Mouse (Mus musculus) Patski (cell line): ENCODE data around the gene Tet2. TPM values are rescaled to one million over a fixed set of nuclear protein-coding genes. Genes with fewer than 3 reads are reported as not detected.
"Not testable (repeated sequence)": the region's sequence is repeated elsewhere in the genome, so short reads cannot be mapped to it uniquely, and the experiment has no call there.

Experiments
- ATAC-seq: fragments of 100-300 bp; one replicate; pipeline ENCODE4 v1.8.0; 2021
- CTCF ChIA-PET: fragments of 350-600 bp; sonication (Branson Sonifier 250); formaldehyde crosslinking; loops from one replicate; lab custom pipeline; 2022; ENCODE audit warnings: inconsistent platforms; lab: Charles Lee
- POLR2A ChIA-PET: fragments of 350-600 bp; sonication (Branson Sonifier 250); formaldehyde crosslinking; loops from one replicate; lab custom pipeline; 2022; ENCODE audit warnings: antibody characterized with exemption, inconsistent platforms; lab: Charles Lee
- DNase-seq: peaks from one replicate; pipeline ENCODE4 v3.0.0-alpha.2; 2011; ENCODE audit warnings: low read depth, low spot score
- H3K27me3 ChIP-seq: fragments of 371-371 bp; one replicate; pipeline ENCODE4 v1.5.1; 2021
- CTCF ChIP-seq: fragments of 100-300 bp; IDR thresholded peaks from one replicate; pipeline ENCODE4 v1.5.1; 2021
- in situ Hi-C: fragments of 300-500 bp; cut with MboI; formaldehyde crosslinking; loops from 3 replicates; pipeline ENCODE4 v1.11.1; 2018; ENCODE audit warnings: low pct_unique_long_range_greater_than_20kb, mixed read lengths
- polyA plus RNA-seq: library from polyadenylated mRNA; unstranded; gene quantifications from one replicate; pipeline ENCODE4 v1.2.3, GENCODE M21; 2021

The Tet2 gene
- polyA plus RNA-seq, 1 experiment from 2014 or later = 15.7 TPM

DNA sequence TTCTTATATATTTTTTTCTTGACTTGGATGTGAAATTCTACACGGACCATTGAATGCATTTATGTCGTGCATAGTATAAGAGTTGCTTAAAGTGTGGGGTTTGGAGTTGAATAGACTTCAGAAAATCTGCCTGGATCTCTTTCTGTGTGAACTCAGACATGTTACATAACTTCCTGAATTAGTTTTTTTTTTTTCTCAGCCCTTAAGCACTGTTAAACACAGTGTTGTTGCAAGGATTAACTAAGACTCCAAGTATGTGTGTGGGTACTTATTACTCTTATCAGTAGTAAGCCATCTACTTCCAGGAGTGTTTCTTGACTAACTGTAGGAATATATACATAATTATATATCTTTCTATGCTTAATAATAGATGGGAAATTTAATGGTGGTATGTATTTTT lies 3.7 kb upstream of the Tet2 start:
- POLR2A ChIA-PET = no interaction called here
- CTCF ChIA-PET = no interaction called here
- H3K27me3 ChIP-seq = no peaks in the 10 kb centered on the region
- DNase-seq = no peak
- TF ChIP-seq CTCF = no peak
- ATAC-seq = no peak
- in situ Hi-C loops = no loop called here

DNA sequence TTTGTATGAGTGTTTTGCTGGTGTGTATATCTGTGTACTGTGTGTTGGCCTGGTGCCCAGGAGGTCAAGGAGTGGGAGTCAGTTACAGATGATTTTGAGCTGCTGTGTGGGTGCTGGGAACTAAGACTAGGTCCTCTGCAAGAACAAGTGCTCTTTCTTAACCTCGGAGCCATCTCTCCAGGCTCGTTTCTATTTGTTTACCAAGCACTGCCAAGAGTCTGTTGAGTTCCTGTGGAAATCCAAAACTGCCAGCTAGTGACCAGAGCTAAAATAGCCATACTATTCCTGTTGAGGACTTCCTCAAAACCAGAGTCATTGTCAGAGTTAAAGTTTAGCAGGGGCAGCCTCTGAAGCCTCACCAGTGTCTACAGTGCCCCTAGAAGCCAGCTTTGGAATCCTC lies 1.9 kb upstream of the Tet2 start:
- in situ Hi-C loops = no loop called here
- TF ChIP-seq CTCF = no peak
- ATAC-seq (no peak), DNase-seq (no peak)
- ChIA-PET CTCF (interaction anchor here (0.9 kb wide), 1 partner anchor 12 kb away, joined by 4 read pairs; no protein-coding TSS in a partner anchor), POLR2A (no interaction called here)
- H3K27me3 ChIP-seq = no peaks in the 10 kb centered on the region

DNA sequence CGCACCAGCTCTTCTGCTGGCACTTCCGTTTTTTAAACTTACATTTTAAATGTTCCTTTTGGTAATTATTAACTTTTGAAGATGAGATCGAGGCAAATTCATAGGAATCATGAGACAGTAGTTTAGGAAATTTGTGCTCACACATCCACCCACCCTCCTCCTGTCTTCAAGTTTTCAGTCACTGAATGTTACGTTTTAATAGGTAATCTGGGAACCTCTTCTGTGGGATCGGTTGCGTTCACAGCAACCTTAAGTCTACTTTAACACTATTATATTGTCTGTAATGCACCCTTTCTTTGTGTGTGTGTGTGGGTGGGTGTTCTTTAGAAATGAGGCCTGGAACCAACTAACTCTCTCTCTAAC lies 346 bp upstream of the Tet2 start:
- DNase-seq (no peak), ATAC-seq (no peak)
- no peak for TF ChIP-seq CTCF
- no peaks in the 10 kb centered on the region for H3K27me3 ChIP-seq
- POLR2A ChIA-PET = interaction anchor here (0.7 kb wide), 1 partner anchor 54 kb away, joined by 4 read pairs; no protein-coding TSS in a partner anchor
- CTCF ChIA-PET = no interaction called here
- in situ Hi-C loops = no loop called here

GRCm38 (mm10) chr3:133544131-133544550 lies 798 bp downstream of the Tet2 start:
- DNase-seq (peak; percentile 71), ATAC-seq (peak; percentile 98)
- in situ Hi-C loops = loop anchor here (5.0 kb wide), 1 partner anchor 217 kb away; no protein-coding TSS in a partner anchor
- POLR2A ChIA-PET = no interaction called here
- no peak for TF ChIP-seq CTCF
- H3K27me3 ChIP-seq = no peaks in the 10 kb centered on the region
- CTCF ChIA-PET = no interaction called here

- CTCF ChIA-PET = no interaction called here
- peak; percentile 2 for ATAC-seq
- in situ Hi-C loops = loop anchor here (5.0 kb wide), 1 partner anchor 216 kb away; no protein-coding TSS in a partner anchor
- H3K27me3 ChIP-seq = no peaks in the 10 kb centered on the region
- POLR2A ChIA-PET = interaction anchor here (0.5 kb wide), 1 partner anchor 188 kb away, joined by 3 read pairs; no protein-coding TSS in a partner anchor
- DNase-seq = no peak
- TF ChIP-seq CTCF = no peak
Measured at GRCm38 (mm10) chr3:133543101-133544020, 1.6 kb downstream of the Tet2 start.

- no peaks in the 10 kb centered on the region for H3K27me3 ChIP-seq
- ATAC-seq = no peak
- no peak for TF ChIP-seq CTCF
- CTCF ChIA-PET = interaction anchor here (0.7 kb wide), 1 partner anchor 41 kb away, joined by 3 read pairs; no protein-coding TSS in a partner anchor
- in situ Hi-C loops = loop anchor here (5.0 kb wide), 1 partner anchor 215 kb away; no protein-coding TSS in a partner anchor
- POLR2A ChIA-PET = interaction anchor here (0.6 kb wide), 1 partner anchor 117 kb away, joined by 3 read pairs; no protein-coding TSS in a partner anchor
- no peak for DNase-seq
Measured at GRCm38 (mm10) chr3:133542084-133542483, 2.9 kb downstream of the Tet2 start.

DNA sequence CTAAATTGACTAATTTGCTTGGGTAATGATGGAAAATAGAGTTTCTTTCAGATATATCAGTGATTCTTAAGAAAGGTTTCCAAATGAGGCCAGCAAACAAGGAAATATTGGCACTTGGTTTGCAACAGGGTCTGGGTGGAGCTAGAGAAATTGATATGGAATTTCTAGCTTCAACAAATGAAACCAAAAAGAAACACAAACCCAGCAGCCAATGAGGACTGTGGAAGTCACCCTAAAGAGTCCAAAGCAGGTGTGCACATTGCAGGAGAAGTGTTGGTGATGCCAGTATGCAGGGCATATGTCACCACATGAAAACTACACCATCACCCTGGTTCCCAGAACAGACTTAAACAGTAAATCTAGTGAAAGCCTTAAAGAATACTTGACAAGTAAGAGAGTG lies 3.9 kb downstream of the Tet2 start:
- ATAC-seq = no peak
- ChIA-PET CTCF (interaction anchor here (0.8 kb wide), 1 partner anchor 8 kb away, joined by 4 read pairs; no protein-coding TSS in a partner anchor), POLR2A (no interaction called here)
- no peak for DNase-seq
- in situ Hi-C loops = loop anchor here (5.0 kb wide), 1 partner anchor 214 kb away; no protein-coding TSS in a partner anchor
- TF ChIP-seq CTCF = no peak
- H3K27me3 ChIP-seq = no peaks in the 10 kb centered on the region

DNA sequence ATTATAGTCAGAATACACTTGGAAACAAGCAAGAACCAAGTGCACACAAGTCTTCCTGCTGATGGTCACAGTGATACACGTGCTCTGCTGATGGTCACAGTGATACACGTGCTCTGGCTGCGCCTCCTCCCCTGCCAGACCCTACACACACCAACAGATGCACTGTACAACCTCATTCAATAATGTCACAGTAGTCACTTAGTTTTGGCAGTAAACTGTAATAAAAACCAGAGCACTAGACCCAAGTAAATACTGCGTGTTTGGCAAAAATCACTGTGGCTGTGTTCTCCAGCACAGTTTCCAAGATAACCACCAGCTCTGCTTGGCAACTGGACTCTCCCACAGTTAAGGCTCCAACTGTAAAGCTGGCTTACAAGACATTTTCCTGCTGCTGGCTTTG lies 4.9 kb downstream of the Tet2 start:
- in situ Hi-C loops = loop anchor here (5.0 kb wide), 1 partner anchor 213 kb away; no protein-coding TSS in a partner anchor
- no peak for DNase-seq
- ATAC-seq = no peak
- no peak for TF ChIP-seq CTCF
- H3K27me3 ChIP-seq = no peaks in the 10 kb centered on the region
- POLR2A ChIA-PET = no interaction called here
- CTCF ChIA-PET = no interaction called here

GRCm38 (mm10) chr3:133538499-133538898 lies 6.4 kb downstream of the Tet2 start:
- DNase-seq, in situ Hi-C loops, ATAC-seq, H3K27me3 ChIP-seq, CTCF ChIA-PET: not testable (repeated sequence)
- POLR2A ChIA-PET = interaction anchor here (1.1 kb wide), 1 partner anchor 563 kb away, joined by 4 read pairs; no protein-coding TSS in a partner anchor

- DNase-seq (no peak), ATAC-seq (no peak)
- in situ Hi-C loops = no loop called here
- CTCF ChIA-PET = interaction anchor here (0.6 kb wide), 1 partner anchor 215 kb away, joined by 3 read pairs; no protein-coding TSS in a partner anchor
- no peak for TF ChIP-seq CTCF
- no peaks in the 10 kb centered on the region for H3K27me3 ChIP-seq
- POLR2A ChIA-PET = no interaction called here
Measured at GRCm38 (mm10) chr3:133535644-133536043, 9.3 kb downstream of the Tet2 start.

DNA sequence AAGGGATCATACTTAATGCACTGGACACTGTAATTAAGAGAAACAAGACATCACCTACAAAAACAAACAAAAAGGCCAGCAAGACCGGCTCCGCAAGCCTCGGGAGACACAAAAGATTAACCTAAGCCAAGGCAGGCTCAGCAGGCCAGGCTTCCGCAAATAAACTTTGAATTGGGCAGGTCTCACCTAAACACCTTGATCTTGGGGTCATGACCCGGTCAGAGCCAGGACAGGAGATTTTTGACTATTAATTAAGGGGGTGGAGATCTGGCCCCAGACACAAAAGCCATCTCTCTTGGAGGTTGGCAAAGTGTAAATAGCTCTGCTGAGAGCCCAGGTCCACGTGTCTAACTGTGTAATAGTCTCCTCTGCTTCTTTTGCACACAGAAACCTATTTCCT lies 10.9 kb downstream of the Tet2 start:
- no peak for DNase-seq
- no peak for TF ChIP-seq CTCF
- in situ Hi-C loops = no loop called here
- POLR2A ChIA-PET = no interaction called here
- no peaks in the 10 kb centered on the region for H3K27me3 ChIP-seq
- CTCF ChIA-PET = no interaction called here
- ATAC-seq = no peak
